Mouse (Mus musculus): ENCODE measurements at regions not wholly inside any gene's neighbourhood (a gene's known extent, or its start where the extent isn't known, plus 50 kb on each side); places are given as distances from the start of the nearest gene placed in this dataset.

- no peak for DNase-seq
Observed at GRCm38 (mm10) chr14:45992041-45992869, 334.3 kb upstream of the Ddhd1 start.

GRCm38 (mm10) chr14:45992870-45993135 lies 334.9 kb upstream of the Ddhd1 start:
- no peak for DNase-seq

DNA sequence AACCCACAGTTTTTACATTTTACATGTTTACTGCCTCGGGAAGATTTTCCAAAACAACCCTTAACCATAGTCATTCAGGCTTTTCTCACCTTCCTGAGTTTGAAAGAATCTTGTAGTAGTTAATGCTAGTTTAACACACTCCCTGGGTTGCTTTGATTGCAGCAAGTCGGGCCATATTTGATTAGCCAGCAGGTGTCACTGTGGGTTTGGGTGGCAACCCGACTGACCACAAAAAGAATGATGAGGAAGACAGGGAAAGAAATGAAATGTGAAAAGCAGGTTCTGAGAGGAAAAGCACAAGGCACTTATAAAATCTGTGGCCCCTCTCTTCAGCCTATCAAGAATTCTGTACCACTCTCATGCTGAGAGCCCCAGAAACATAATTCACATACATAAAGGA lies 335.7 kb upstream of the Ddhd1 start:
- no peak for DNase-seq

- no peak for DNase-seq
Observed at GRCm38 (mm10) chr14:45996760-45997159, 338.8 kb upstream of the Ddhd1 start.

GRCm38 (mm10) chr14:46004078-46004477 lies 346.1 kb upstream of the Ddhd1 start:
- DNase-seq: no peak

DNA sequence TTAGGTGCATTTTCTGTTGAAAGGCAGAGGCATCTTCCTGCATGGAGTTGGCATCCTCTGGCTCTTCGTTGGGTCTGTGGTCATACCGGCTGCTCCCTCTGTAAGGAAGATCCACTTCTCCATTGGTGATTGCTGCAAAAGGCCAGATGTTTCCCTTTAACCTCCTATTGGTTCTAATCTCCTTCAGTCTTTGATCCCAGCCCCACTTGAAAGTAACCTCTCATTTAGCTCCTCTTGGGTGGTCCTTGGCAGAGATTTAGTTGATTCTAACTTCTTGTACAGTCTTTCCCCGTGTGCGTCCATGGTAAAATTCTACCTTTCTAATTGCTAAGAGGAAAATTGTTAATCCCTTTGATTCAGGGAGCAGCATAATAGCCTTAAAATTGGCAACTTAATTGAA lies 347.4 kb upstream of the Ddhd1 start:
- no peak for DNase-seq

- DNase-seq: no peak
Observed at GRCm38 (mm10) chr14:46013232-46013631, 355.3 kb upstream of the Ddhd1 start.

DNA sequence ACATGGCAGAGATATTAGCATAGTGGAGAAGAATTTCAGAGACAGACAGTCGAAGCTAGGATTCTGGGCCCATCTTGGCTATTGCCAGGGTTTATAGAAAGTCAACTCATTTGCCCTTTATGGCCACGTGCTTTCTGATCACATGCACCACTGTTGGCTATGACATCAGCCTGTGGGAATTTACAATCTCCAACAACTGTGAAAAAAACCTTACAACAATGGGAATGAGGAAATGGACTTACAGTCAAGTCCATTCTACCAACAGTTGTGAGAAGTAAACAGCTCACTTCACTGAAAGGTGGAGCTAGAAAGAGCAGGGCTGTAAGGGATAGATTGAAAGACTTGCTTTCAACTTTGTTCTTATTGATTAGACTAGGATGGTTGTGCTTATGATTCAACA lies 356.1 kb upstream of the Ddhd1 start:
- DNase-seq: no peak

GRCm38 (mm10) chr14:46015682-46016400 lies 357.9 kb upstream of the Ddhd1 start:
- no peak for DNase-seq

DNA sequence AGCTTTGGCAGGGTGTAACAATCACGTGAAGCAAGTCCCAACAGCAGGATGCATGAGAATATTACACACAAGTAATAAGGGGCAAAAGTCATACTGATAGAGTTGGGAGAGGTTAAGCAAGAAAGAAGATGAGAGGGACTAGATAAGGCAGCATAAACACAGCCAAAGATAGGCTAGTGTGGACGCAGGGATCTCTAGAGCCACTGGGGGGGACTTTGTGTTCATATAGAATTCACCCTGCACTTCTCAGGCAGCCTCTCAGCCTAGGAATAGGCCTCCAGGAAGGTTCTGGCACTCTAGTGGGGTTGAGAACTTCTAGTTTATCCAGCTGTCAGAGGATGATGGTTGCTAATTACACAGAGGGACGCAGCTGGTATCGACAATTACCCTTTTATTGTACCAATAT lies 358.8 kb upstream of the Ddhd1 start:
- no peak for DNase-seq

DNA sequence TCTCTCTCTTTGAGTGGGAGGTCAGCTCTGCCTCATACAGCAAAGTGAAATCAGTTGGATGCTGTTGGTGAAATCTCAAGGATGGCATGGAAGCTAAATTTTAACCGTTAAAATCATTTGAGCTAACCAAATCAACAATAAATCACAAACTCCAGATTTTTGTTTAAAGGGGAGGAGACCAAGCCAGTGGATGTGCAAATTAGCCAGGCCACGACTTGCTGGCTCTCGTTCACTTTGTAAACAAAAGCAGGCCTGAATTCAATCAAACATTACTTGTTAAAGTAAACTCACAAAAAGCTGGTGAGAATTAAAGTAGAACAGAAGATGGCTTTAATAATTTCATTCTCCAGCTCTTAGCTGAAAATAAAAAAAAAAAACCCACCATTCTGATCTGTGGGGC lies 359.3 kb upstream of the Ddhd1 start:
- DNase-seq: no peak

GRCm38 (mm10) chr14:46017976-46018375 lies 360.0 kb upstream of the Ddhd1 start:
- DNase-seq: no peak

- no peak for DNase-seq
Observed at GRCm38 (mm10) chr14:46019240-46020025, 359.8 kb upstream of the Gm15217 start.

DNA sequence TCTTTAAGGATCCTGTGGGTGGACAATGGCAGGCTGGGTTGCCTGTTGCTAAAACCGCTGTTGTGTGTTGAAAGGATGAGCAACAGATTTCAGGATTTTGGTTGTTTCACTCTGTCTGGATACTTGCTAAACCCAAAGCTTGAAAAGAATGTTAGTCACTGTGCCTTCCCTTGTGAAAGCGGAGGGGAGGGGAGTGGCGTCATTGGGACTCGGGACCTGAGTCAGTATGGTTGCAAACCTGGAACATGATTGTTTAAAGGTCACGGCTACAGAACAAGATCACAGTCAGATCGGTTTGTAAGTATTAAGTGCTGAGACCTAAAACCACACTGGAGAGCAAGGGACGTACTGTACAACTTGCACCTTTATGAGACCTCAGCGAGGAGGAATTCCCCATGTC lies 344.9 kb upstream of the Gm15217 start:
- DNase-seq: no peak

DNA sequence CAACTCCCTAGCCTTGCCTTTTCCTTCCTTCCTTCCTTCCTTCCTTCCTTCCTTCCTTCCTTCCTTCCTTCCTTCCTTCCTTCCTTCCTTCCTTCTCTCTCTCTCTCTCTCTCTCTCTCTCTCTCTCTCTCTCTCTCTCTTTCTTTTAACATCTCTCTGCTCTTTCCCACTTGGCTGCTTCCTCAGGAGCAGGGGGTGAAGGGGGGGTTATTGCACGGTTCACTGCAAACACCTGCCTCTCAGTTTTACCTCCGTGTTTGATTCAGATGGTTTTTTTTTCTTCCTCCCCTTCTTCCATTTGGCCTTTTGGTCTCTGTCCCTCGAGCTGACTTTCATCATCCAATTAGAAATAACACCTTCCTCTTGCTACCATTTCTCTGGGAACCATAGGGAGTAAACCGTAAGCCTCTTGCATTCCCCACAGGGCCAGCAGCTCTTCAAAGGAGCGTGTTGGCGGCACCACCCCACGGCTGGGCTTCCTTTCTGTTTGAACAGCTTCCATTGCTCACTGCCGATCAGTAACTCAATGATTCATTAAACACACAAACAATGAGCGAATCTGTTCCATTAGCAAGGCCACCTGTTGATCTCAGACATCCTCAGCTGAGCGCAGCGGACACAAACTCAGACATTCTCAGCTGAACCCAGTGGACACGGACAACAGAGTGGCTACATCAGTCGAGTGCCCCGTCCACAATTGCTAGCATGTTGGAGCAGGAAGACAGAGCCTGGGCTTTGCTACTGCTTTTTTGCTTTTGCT lies 318.4 kb upstream of the Gm15217 start:
- DNase-seq: no peak

DNA sequence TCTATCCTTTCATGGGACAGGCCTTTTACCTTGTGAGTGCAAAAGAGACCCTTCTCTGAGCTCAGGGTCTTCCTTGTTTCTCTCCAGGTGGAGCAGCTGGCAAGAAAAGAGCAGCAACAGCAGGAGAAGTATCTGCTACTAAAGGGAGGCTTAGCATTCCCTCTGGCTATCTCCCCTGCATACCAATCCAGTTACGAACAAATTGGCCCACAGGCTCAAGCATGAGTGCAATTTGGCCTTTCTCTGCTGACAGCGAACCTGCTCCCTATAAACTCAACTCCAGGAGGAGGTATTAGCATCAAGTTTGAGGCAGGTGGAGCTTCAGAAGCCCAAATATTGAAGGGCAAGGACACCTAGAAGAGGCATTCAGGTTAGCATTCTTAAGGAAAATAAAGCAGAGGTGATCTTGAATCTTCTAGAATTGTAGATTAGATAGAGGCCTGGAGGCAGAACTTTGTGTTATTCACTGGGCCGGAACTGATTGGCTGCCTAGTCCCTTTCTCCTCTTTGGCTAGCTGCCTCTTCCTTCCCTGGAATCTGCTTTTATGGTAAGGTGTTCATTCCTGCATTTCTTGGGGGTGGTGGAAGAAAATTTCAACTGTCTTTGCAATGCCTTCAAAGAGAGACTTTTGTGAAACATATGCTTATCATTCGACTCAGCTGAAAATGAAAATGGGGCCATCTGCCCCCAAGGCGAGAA lies 312.0 kb upstream of the Gm15217 start:
- no peak for DNase-seq

DNA sequence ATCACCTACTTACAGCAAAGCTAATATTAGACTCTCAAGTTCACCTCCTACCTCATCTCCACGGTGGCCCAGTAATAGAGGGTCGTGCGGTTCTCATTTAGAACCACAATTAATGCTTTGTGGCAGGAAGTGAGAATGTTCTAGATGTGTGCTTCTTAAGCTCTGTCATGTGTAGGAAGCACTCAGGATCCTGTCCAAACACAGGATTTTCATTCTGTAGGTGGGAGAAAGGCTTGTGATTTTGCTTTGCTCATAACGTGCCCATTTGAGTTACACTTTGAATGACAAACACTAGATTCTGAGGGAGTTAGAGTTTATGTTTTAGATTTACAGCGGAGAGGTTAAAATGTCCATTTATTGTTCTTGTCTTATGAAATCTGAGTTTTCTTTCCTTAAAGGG lies 308.0 kb upstream of the Gm15217 start:
- DNase-seq: no peak

DNA sequence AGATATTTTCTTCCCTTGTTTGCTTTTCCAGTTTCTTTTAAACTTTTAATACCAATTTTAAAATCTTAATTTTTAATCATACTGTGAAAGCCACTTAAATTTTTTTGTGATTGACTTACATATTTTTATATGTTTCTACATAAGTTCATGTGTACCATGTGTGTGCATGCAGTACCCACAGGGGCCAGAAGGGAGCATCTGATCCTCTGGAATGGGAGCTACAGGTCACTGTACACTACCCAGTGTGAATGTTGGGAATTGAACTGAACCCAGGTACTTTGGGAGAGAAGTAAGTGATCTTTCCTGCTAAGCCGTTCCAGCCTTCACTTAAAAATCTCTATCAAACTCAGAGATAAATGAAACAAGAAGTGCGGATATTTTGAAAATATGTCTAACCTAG lies 302.5 kb upstream of the Gm15217 start:
- no peak for DNase-seq

- DNase-seq: no peak
Observed at GRCm38 (mm10) chr14:46077406-46078131, 301.6 kb upstream of the Gm15217 start.

DNA sequence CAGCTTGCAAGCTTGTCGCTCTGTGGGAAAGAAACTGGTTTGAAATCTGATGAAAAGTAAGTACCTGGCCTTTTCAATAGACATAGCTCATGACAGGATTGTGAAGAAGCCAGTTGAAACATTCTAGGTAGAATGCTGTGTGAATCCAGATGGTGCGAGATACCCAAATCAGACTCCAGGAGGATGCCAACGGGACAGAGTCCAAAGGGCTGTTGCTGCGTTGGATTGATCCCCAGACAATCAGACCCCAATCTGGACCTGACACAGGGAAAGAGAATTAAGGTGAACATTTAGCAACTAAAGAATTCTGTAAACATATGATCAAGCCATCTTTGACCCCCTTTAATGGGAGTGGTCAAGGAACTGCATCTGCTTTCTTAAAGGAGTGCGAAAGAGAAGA lies 296.6 kb upstream of the Gm15217 start:
- DNase-seq: no peak

GRCm38 (mm10) chr14:46088968-46089691 lies 290.1 kb upstream of the Gm15217 start:
- no peak for DNase-seq

Data from spleen, adult 18-20 months (tissue).